Mouse (Mus musculus) forebrain, embryonic 12.5 days (tissue): ENCODE measurements at regions not wholly inside any gene's neighbourhood (a gene's known extent, or its start where the extent isn't known, plus 50 kb on each side); places are given as distances from the start of the nearest gene placed in this dataset.

Experiments
- ATAC-seq: fragments of 200-750 bp; cut with Nextera tagmentation; 2 replicates; pipeline ENCODE4 v1.8.0; 2017; ENCODE audit warnings: moderate TSS enrichment; ENCODE audit not compliant: low FRiP score
- H3K27ac ChIP-seq: fragments of 300-500 bp; sonication (generic); 2 replicates; pipeline ENCODE4 v1.5.1; 2016; ENCODE audit warnings: mild to moderate bottlenecking
- H3K27me3 ChIP-seq: fragments of 300-500 bp; sonication (generic); 2 replicates; pipeline ENCODE4 v1.6.1; 2016; ENCODE audit warnings: mild to moderate bottlenecking
- H3K36me3 ChIP-seq: fragments of 300-500 bp; sonication (generic); replicated peaks from 2 replicates; pipeline ENCODE4 v1.6.1; 2016; ENCODE audit warnings: mild to moderate bottlenecking
- H3K4me1 ChIP-seq: fragments of 300-500 bp; sonication (generic); 2 replicates; pipeline ENCODE4 v1.6.1; 2016
- H3K4me2 ChIP-seq: fragments of 300-500 bp; sonication (generic); 2 replicates; pipeline ENCODE4 v1.6.1; 2016; ENCODE audit warnings: mild to moderate bottlenecking, moderate library complexity
- H3K4me3 ChIP-seq: fragments of 300-500 bp; sonication (generic); replicated peaks from 2 replicates; pipeline ENCODE4 v1.5.1; 2016; ENCODE audit warnings: mild to moderate bottlenecking
- H3K9ac ChIP-seq: fragments of 300-500 bp; sonication (generic); 2 replicates; pipeline ENCODE4 v1.6.1; 2016; ENCODE audit warnings: mild to moderate bottlenecking
- H3K9me3 ChIP-seq: fragments of 300-500 bp; sonication (generic); 2 replicates; pipeline ENCODE4 v1.6.1; 2016
- WGBS: fragments of 180-500 bp; shearing (Covaris S2); methylation state at CpG from one replicate; pipeline ENCODE4 v1.1.7; 2016; 5-methylcytosine and 5-hydroxymethylcytosine counted together

- no peaks in the 10 kb centered on the region for H3K36me3 ChIP-seq
- 87% methylated on average over 2 of the region's 2 CpGs for WGBS
- H3K9ac ChIP-seq: no peak overlapping the region
- no peak overlapping the region for H3K27ac ChIP-seq
- no peaks in the 10 kb centered on the region for H3K9me3 ChIP-seq
- no peak overlapping the region for H3K4me2 ChIP-seq
- no peak for ATAC-seq
- peaks cover 6% of the 10 kb centered on the region for H3K4me1 ChIP-seq
- H3K27me3 ChIP-seq: no peaks in the 10 kb centered on the region
- H3K4me3 ChIP-seq: no peak overlapping the region
Observed at GRCm38 (mm10) chr4:106205200-106205599, 110.8 kb upstream of the Usp24 start.

- H3K27ac ChIP-seq: no peak overlapping the region
- ATAC-seq: no peak
- H3K4me1 ChIP-seq: peaks cover 3% of the 10 kb centered on the region; the same call in 1 of the 2 replicates
- no peaks in the 10 kb centered on the region for H3K27me3 ChIP-seq
- H3K9ac ChIP-seq: no peak overlapping the region
- H3K4me3 ChIP-seq: no peak overlapping the region
- H3K36me3 ChIP-seq: no peaks in the 10 kb centered on the region
- no peak overlapping the region for H3K4me2 ChIP-seq
- H3K9me3 ChIP-seq: no peaks in the 10 kb centered on the region
- 42% methylated on average over 2 of the region's 2 CpGs for WGBS
Observed at GRCm38 (mm10) chr4:106206023-106206422, 110.0 kb upstream of the Usp24 start.

GRCm38 (mm10) chr4:106209465-106209864 lies 106.5 kb upstream of the Usp24 start:
- Histone ChIP-seq H3K27me3 (no peaks in the 10 kb centered on the region), H3K4me2 (no peak overlapping the region), H3K36me3 (no peaks in the 10 kb centered on the region), H3K4me1 (no peaks in the 10 kb centered on the region), H3K9ac (no peak overlapping the region), H3K9me3 (no peaks in the 10 kb centered on the region), H3K27ac (no peak overlapping the region), H3K4me3 (no peak overlapping the region)
- WGBS: 90% methylated on average over 11 of the region's 11 CpGs
- ATAC-seq: no peak

- Histone ChIP-seq H3K4me3 (no peak overlapping the region), H3K4me1 (no peaks in the 10 kb centered on the region), H3K27ac (no peak overlapping the region), H3K9ac (no peak overlapping the region), H3K4me2 (no peak overlapping the region), H3K36me3 (no peaks in the 10 kb centered on the region), H3K27me3 (0 out of 2 replicates have a peak, but pooled peaks cover 3% of the 10 kb centered on the region), H3K9me3 (no peaks in the 10 kb centered on the region)
- no peak for ATAC-seq
- WGBS: 87% methylated on average over 1 of the region's 1 CpGs
Observed at GRCm38 (mm10) chr4:106209975-106210374, 106.0 kb upstream of the Usp24 start.

DNA sequence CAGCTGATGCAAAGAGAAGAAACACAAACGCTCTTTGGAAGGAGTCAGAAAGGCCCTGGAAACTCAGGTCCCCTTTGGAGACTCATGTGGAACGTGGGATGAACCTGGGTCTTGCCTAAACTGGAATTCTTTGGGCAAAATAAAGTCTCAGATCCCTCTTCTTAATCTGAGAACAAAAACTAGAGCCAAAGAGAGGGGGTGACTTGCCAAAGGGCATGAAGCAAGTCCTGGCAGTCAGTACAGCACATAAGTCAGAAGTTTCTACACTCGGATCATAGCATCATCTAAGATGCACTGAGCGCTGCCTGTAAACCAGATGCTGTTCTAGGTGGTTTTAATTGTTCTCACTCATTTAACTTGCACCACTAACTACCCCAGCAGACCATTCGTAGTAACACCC lies 101.8 kb upstream of the Usp24 start:
- 0 out of 2 replicates have a peak, but pooled peaks cover 3% of the 10 kb centered on the region for H3K27me3 ChIP-seq
- no peak overlapping the region for H3K4me2 ChIP-seq
- H3K9me3 ChIP-seq: no peaks in the 10 kb centered on the region
- H3K36me3 ChIP-seq: no peaks in the 10 kb centered on the region
- no peak overlapping the region for H3K9ac ChIP-seq
- no peak overlapping the region for H3K27ac ChIP-seq
- ATAC-seq: no peak
- H3K4me1 ChIP-seq: no peaks in the 10 kb centered on the region
- no peak overlapping the region for H3K4me3 ChIP-seq
- WGBS: 88% methylated on average over 5 of the region's 5 CpGs

DNA sequence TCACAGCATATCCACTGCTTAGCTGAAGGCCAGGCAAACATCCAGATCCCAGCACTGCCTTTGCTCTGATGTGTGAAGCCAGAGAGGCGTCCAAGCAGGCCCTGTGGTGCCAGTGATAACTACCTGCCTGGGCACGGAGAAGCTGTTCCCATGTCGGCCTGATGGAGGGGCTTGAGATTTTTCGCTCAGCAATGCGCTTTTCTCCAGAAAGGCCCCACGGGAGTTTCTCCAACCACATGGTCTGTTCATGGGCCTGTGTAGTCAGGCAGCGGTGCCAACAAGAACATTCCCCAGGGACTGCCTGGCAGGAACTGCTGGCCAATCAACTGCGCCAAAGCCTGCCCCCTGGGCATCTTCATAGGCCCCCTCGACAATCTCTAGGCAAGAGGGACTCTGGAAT lies 95.4 kb upstream of the Usp24 start:
- Histone ChIP-seq H3K4me1 (no peaks in the 10 kb centered on the region), H3K9ac (no peak overlapping the region), H3K9me3 (no peaks in the 10 kb centered on the region), H3K4me3 (no peak overlapping the region), H3K4me2 (no peak overlapping the region), H3K27ac (no peak overlapping the region), H3K27me3 (no peaks in the 10 kb centered on the region), H3K36me3 (no peaks in the 10 kb centered on the region)
- 83% methylated on average over 9 of the region's 9 CpGs for WGBS
- no peak for ATAC-seq

DNA sequence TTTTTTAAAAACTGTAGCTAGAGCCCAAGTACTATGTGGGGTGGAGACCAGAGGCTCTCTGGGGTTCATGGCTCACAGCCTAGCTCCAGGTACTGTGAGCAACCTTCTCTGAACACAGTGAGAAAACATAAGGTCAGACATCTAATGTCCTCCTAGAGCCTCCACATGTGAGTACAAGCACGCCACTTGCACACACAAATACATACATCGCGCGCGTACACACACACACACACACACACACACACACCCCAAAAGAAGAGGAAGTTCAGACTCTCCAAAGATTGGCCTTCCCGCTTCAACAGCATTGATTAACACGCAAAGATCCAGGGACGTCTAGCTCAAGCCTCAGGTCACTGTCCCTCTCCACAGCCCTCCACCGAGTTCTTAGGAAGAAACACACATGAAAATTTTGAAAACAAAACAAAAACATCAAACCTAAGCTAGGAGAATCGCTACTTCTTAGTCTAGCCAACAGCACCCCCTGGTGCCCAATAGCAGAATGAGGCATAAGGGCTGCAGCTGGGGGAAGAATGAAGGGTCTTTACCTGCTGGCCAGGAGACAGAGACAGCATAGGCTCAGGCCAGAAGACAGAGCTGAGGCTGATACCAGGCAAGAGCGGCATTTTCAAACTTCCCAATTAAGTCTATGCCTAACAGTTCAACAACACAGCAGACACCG lies 90.7 kb upstream of the Usp24 start:
- Histone ChIP-seq H3K4me1 (no peaks in the 10 kb centered on the region), H3K9me3 (no peaks in the 10 kb centered on the region), H3K4me3 (no peak overlapping the region), H3K27me3 (no peaks in the 10 kb centered on the region), H3K36me3 (no peaks in the 10 kb centered on the region), H3K9ac (no peak overlapping the region), H3K27ac (no peak overlapping the region), H3K4me2 (peak overlapping the region; percentile 26; the same call in 1 of the 2 replicates)
- WGBS: 53% methylated on average over 12 of the region's 12 CpGs
- ATAC-seq: peak; percentile 14; the same call in 1 of the 2 replicates

GRCm38 (mm10) chr4:106227428-106227827 lies 88.6 kb upstream of the Usp24 start:
- Histone ChIP-seq H3K9me3 (no peaks in the 10 kb centered on the region), H3K27ac (no peak overlapping the region), H3K36me3 (no peaks in the 10 kb centered on the region), H3K4me1 (no peaks in the 10 kb centered on the region), H3K9ac (no peak overlapping the region), H3K4me2 (no peak overlapping the region), H3K4me3 (no peak overlapping the region), H3K27me3 (no peaks in the 10 kb centered on the region)
- ATAC-seq: no peak
- WGBS: 69% methylated on average over 8 of the region's 8 CpGs

DNA sequence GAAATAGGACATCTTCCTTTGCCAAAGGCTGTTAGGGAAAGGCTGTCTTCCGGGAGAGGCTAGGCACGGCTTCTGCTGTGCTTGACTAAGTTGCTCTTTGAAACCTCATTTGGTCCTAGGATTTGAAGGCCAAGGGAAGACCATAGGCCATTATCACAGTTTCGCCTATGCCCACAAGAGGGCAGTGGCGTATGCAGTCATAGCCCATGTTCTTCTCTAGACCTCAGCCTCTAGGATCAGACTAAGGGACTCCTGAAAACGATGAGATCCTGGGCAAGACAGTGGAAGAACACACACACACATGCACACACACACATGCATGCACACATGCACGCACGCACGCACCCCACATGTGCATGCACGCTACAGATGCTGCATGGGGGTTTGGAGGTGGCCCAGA lies 87.5 kb upstream of the Usp24 start:
- no peak overlapping the region for H3K9ac ChIP-seq
- no peak overlapping the region for H3K4me2 ChIP-seq
- 44% methylated on average over 9 of the region's 9 CpGs for WGBS
- H3K27ac ChIP-seq: no peak overlapping the region
- peak; percentile 72; the same call in 1 of the 2 replicates for ATAC-seq
- no peak overlapping the region for H3K4me3 ChIP-seq
- H3K27me3 ChIP-seq: no peaks in the 10 kb centered on the region
- no peaks in the 10 kb centered on the region for H3K36me3 ChIP-seq
- H3K9me3 ChIP-seq: no peaks in the 10 kb centered on the region
- H3K4me1 ChIP-seq: no peaks in the 10 kb centered on the region

DNA sequence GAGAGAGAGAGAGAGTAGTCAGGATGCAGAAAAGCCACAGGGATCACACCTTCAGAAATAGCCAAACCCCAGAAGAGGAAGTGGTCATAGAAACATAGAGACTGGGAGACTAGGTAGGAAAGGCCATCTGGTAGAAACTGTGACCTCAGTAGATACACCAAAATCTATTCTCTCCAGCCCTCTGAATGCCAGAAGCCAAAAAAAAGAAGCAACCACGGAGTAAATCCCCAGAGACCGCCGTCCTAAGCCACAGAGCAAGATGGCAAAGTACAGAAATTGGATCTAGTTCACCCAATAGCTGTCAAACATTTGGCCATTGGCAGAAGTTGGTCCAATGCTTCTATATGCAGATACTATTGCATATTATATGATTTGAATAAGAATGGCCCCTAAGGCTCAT lies 86.5 kb upstream of the Usp24 start:
- H3K4me2 ChIP-seq: no peak overlapping the region
- no peak overlapping the region for H3K9ac ChIP-seq
- H3K27ac ChIP-seq: no peak overlapping the region
- WGBS: 78% methylated on average over 3 of the region's 3 CpGs
- H3K36me3 ChIP-seq: no peaks in the 10 kb centered on the region
- no peaks in the 10 kb centered on the region for H3K9me3 ChIP-seq
- ATAC-seq: no peak
- no peaks in the 10 kb centered on the region for H3K27me3 ChIP-seq
- no peak overlapping the region for H3K4me3 ChIP-seq
- no peaks in the 10 kb centered on the region for H3K4me1 ChIP-seq

GRCm38 (mm10) chr4:106232499-106232970 lies 83.5 kb upstream of the Usp24 start:
- WGBS: 68% methylated on average over 9 of the region's 9 CpGs
- Histone ChIP-seq H3K9me3 (no peaks in the 10 kb centered on the region), H3K4me3 (no peak overlapping the region), H3K4me1 (no peaks in the 10 kb centered on the region), H3K27ac (no peak overlapping the region), H3K27me3 (no peaks in the 10 kb centered on the region), H3K36me3 (no peaks in the 10 kb centered on the region), H3K9ac (no peak overlapping the region), H3K4me2 (no peak overlapping the region)
- no peak for ATAC-seq

DNA sequence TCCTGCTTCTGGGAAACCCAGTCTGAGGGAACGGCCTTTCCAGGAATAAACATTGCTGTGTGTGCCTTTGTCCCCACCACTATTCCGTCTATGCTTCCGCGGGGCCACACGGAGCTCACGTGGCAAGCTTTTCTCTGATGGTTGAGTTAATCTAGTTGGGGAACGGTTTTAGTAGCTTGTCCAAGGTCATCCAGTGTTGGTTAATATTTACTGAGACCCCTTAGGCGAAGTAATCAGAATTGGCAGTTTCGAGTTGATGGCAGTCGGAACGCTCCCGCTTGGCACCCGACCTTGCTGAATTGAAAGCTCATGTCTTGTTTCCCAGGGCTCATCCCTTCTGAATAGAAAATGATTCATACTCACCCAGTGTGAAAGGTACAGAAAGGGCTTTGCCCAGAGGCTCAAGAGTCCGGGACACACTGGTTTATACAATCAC lies 71.6 kb upstream of the Usp24 start:
- H3K4me2 ChIP-seq: no peak overlapping the region
- WGBS: 92% methylated on average over 14 of the region's 14 CpGs
- H3K9me3 ChIP-seq: no peaks in the 10 kb centered on the region
- no peak for ATAC-seq
- no peaks in the 10 kb centered on the region for H3K27me3 ChIP-seq
- H3K4me1 ChIP-seq: no peaks in the 10 kb centered on the region
- no peaks in the 10 kb centered on the region for H3K36me3 ChIP-seq
- H3K27ac ChIP-seq: no peak overlapping the region
- no peak overlapping the region for H3K4me3 ChIP-seq
- H3K9ac ChIP-seq: no peak overlapping the region

DNA sequence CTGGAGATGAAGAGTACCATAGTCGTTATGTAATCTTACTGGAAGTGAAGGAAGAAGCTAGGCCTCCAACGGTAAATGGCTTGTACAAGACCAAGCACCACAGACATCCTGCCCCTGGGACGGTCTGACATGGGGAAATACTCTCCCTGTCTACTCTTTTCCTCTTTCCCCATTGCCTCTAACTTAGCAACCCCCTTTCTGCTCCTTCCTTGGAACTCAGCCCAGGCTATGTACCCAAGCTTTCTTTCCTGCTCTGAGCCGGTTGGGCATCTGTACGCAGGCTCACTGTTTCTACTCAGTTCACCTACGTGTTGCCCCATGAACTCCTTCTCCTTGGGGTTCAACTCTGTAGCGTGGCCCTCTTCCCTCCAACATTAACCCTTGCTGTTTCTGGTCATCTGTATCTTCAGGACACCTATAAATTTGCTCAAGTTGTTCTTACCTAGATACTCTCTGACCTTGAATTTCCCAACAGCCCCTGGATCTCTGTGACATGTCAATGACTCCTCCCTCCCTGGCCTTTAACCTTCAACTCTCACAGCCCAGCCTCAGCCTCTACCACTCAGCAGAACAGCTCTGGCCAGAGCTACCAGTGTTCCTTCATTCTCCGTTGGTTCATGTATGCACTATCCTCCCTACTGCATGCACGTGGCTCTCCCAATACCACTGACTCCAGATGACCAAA lies 71.0 kb upstream of the Usp24 start:
- Histone ChIP-seq H3K9ac (no peak overlapping the region), H3K36me3 (no peaks in the 10 kb centered on the region), H3K4me2 (no peak overlapping the region), H3K27me3 (no peaks in the 10 kb centered on the region), H3K4me1 (no peaks in the 10 kb centered on the region), H3K27ac (no peak overlapping the region), H3K4me3 (no peak overlapping the region), H3K9me3 (no peaks in the 10 kb centered on the region)
- 91% methylated on average over 9 of the region's 9 CpGs for WGBS
- ATAC-seq: no peak
